Mouse (Mus musculus): ENCODE measurements around the gene Ascl2.

- TF ChIP-seq POLR2A (IDR thresholded peaks at IDR 0.05; ENCODE audit: extremely low read depth, insufficient read depth, low read length) (no peak), CTCF (IDR thresholded peaks at IDR 0.05; ENCODE audit: extremely low read depth, insufficient read depth, low read length) (no peak)
Measured at GRCm38 (mm10) chr7:143005344-143006096, 36.5 kb upstream of the Ascl2 start.
